Mouse (Mus musculus) common myeloid progenitor, adult 5-6 weeks (primary cell): ENCODE data around the gene Steap3. TPM values are rescaled to one million over a fixed set of nuclear protein-coding genes. Genes with fewer than 3 reads are reported as not detected.

Source experiments
- ATAC-seq: replicated peaks from 2 replicates; pipeline ENCODE4 v1.8.0; 2016; ENCODE audit warnings: low read depth, mild to moderate bottlenecking, moderate TSS enrichment, inconsistent platforms; ENCODE audit not compliant: poor library complexity, severe bottlenecking
- total RNA-seq: library from RNA; stranded (forward); fragments of 200-1000, 187-1606 nt; gene quantifications from 2 replicates; pipeline ENCODE4 v1.2.3, GENCODE M21; 2017

Steap3 gene
- total RNA-seq, 1 experiment from 2014 or later: 30.0 TPM

DNA sequence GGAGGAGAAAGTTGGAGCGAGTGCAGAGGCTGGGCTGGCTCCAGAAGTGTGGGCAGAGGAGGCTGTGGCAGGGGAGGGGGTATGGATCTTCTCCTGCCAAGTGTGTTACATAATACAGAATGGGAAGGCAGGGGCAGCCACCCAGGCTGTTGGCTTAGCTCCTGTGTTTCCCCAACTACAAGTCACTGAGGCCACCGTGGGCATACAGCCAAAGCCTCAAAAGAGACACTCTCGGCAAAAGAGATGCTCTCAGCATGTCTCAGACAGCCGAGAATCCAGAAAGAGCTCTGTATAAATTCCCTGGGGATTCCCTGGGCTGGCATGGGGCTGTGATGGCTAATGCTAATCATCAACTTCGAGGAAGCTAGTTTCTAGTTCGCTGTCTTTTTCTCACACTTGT is 64.9 kb downstream of the Steap3 start:
- ATAC-seq: no peak

DNA sequence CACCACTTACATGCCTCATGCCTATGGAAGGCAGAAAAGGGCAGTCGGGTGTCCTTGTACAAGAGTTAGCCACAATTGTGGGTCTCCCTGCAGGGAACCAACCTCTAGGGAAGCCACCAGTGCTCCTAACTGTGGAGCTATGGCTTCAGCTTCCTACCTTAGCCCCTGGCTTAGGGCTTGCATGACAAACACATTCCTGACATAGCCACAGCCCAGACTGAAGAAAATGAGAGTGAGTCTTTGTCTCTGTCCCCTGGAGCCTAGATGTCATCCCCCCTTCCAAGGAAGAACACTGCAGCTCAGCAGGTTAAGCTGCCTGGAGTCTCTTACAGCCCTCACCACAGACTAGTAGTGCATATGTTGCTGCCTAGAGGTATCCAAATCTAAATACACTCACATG is 67.7 kb downstream of the Steap3 start:
- ATAC-seq: no peak

DNA sequence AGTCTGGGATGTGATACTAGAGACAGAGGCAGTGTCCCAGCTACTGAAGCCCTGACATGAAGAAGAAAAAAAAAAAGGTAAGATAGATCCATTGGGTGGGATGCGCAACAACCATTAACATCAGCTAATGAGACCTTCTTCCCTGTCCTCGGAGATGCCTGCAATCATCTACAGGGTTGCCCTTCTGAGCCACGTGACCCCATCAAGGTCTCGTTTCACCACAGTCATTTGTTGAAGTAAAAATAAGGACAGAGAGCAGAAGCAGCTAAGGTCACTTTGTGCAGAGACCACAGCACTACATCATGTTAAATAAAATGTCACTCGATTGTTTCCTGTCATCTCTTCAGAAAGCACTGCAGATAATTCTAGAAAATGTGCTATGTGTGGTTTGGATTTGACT is 68.7 kb downstream of the Steap3 start:
- ATAC-seq: no peak

DNA sequence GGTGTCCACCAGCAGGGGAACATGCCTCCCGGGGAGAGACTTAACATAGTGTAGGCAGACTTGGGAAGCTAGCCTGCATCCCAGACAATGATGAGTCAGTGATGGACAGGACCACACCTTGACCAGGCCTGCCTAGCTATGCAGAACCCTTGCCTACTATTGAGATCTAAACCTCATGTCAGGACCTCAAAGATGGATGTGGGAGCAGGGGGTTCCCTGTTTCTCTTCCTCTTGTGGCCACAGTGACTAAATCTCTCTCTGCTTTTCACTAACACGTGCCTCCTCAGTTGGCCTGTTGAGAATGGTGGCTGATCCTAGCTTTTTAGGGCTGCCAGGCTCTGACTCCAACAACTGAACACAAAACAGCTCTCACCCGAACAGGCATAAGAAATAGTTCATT is 70.0 kb downstream of the Steap3 start:
- ATAC-seq: peak; percentile 71

DNA sequence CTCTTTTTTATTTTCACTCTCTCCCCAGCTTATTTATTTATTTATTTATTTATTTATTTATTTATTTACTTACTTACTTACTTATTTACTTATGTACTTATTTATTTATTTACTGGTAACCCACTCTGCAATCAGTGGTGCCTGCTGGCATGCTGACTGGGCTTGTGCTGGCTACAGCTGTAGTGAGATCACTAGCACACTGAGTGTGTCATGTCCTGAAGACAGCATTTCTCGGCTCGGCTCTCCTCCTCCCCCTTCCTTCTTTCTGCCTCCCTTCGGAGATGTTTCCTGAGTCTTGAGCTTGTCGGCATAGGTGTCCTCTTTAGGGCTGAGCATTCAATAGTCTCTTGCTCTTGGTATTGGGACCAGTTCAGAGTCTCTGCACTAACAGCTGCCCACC is 73.6 kb downstream of the Steap3 start:
- no peak for ATAC-seq

DNA sequence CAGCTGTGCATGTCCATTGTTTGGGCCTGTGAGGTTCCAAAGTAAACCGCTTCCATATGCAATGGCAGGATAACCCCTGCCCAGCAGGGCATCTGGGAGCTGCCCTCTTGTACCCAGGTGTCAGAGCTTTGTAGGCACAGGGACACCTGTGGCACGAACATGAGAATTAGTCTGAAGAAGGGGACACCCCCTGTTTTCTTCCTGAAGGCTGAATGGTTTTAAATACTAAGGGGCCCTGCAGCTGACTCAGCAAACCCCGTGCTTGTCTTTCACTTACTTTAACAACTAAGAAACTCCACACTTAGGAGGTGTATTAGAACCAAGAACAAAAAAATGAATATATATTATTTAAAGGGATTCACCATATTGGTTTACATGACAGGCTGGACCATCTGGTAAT is 74.4 kb downstream of the Steap3 start:
- no peak for ATAC-seq

DNA sequence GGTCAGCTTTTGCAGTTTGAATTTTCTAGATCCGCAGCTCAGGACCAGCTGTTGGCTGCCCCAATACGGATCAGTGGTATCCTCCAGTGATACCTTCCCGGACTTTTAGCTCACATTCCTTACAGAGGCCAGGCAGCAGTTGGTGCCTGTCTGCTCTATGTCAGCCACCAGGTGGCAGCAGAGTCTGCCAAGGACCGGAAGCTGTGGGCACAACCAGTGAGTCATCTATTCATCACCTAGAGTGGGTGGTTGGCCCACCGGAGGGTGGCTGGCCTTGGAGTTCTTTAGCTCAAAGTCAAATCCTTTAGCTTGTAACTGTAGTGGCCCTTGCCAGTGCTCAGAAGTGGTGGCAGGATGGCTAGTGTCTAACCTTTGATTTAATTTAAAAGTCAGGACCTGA is 75.3 kb downstream of the Steap3 start:
- peak; percentile 99 for ATAC-seq

DNA sequence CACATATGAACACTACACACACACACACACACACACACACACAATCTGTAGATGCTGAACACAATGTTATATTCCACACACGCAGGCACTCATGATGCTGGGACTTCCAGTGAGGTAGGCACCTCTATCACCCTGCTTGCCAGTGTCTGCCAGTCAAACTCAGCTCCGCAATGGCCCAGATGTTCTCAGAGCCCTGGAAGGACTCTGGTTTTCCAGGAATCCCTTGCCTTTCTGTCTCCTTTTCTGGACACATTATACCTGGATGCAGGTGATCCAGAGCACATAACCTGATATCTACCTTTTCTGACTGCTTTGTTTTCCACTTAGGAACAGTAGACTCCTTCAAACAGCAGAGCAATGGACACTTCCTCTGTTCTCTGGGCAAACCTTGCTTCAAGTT is 75.8 kb downstream of the Steap3 start:
- no peak for ATAC-seq

DNA sequence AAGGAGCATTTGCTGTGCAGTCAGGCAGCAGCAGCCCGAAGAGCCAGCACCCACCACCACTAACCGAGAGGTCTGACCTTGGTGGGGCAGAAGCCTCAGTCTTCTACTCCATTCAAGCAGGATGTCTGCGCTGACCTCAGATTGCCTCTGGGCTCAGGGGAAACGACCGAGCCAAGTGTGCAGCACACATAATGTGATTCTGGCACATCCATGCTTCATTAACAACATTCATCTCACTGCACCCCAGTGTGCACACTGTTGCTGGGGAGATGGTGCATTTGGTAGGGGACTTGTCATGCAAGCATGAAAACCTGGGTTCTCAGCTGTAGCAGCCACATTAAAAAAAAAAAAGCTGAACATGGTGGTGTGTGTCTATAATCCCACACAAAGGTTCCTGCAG is 76.6 kb downstream of the Steap3 start:
- ATAC-seq: no peak

DNA sequence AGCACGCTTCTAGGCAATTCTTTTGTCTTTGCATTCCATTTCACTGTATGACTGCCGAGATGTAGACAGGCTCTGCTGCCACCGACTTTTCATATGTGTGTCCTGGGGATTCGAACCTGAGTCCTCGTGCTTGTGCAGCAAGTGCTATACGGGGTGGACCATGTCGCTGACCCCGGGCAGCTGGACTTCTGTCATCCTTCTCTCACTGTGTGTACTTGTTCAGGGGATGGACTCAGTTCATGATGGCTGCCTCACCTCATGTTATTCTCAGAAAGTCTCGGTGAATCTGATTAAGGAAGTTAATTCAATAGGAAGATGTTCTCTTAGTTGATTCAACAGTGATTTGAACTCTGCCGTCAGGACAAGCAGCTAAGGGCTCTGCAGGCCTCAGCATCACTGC is 78.9 kb downstream of the Steap3 start:
- ATAC-seq: no peak

DNA sequence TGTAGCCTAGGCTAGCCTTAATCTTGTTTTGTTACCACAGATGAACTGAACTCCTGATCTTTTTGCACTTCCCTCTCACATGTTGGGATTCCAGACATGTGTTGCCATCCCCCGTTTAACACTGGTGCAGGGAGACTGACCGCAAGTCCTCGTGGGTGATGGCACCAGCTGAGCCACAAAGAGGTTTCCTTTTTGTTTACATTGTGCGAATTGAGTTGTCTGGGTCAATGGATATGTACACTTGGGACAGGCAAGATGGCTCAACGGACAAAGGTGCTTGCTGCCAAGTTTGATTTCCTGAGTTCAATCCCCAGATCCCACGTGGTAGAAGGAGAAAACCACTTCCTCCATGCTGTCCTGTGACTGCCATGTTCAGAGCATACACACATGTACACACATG is 80.2 kb downstream of the Steap3 start:
- ATAC-seq: no peak

DNA sequence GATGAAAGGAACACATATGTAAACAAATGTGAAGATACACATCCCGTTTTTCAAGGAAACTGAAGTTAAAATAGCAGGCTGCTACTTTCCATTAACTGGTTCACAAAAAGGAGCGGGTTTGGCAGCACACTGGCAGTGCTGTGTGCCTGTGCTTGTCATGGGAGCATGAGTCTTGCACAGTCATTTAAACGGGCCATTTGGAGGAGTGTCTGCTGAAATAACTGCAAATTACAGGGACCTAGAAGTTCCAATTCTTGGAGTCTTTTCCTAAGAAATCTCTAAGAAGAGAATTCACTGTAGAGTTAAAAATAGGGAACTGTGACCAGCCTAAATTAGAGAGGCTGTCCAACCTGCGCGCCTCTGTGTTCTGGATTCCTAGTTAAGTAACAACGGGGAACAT is 81.6 kb downstream of the Steap3 start:
- no peak for ATAC-seq

DNA sequence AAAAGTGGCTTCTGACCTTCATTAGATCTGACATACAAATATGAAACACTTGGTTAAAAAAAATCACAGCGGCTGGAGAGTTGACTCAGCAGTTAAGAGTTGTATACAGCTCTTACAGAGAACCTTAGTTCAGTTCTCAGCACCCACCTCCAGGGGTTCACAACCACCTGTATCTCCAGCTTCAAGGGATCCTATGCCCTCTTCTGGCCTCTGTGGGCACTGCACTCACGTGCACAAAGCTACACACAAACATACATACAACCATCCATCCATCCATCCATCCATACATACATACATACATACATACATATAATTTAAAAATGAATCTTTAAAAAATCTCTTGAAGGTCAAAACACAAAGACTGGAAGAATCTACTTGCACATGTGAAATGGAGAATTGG is 82.2 kb downstream of the Steap3 start:
- no peak for ATAC-seq

DNA sequence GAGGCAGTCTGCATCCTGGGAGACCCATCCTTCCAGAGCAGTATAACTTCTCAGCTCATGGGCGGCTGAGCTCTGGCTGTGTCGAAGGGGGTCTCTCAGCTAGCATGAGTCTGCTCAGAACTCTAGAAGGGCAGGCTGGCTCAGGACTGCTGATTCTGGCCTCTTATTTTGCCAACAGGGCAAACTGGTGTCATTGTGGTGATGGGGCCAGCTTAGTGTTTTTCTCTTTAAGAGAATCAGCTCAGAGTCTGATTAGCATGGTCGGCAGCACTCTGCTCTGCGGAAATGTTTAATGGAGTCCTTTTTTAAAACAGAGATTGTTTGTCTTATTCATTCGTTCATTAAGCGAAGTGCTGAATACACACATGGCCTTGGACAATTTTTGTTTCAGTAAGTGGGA is 83.3 kb downstream of the Steap3 start:
- ATAC-seq: no peak

DNA sequence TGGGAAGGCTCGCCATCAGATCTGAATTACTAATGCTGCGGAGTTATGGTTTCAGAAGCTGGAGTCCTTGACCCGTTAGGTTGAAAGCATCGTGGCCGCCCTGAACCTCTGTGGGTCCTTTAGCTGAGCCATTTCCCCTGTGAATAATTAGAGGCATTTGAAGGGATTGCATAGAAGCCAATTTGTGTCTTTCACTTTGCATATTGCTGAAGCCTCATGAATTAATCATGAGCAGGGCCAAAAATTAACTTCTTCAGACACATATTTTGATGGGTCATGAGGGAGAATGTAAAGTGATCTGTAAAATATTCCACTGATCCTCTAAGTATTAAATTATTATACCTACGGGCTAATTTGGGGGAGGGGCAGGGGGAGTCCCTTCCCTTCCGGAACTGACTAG is 85.4 kb downstream of the Steap3 start:
- no peak for ATAC-seq

DNA sequence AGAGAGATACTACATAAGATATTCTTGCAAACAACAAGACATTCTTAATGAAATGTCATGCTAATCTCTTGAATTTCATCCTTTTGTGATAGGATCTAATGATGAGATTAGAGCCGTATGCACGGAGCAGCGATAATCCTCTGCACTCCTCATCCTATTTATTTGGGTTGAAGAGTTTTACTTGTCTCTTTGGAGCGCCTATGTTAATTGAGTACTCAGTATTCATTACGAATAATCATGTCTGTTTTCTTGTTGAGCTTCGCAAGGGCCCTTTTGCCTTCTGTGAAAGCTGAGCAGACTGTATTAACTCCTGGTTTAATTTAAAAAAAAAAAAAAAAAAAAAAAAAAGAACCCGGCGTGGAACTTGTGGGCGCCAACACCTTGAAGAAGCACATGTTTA is 85.8 kb downstream of the Steap3 start:
- no peak for ATAC-seq

DNA sequence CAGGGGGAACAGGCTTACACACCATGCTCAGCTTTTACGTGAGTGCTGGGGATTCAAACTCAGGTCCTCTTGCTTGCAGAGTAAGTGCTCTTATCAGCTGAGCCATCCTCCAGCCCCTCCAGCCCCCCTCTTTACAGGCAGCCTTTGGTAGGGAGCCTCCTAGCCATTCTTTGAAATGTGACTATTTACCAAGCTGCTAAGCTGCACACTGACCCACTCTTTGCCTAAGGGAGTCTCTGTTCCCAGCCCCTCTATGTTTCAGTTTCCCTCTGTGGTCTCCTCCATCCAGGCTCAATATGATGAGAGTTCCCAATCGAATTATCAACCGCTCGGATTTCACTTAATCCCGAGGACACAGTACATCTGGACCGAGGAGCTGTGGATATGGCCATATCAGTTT is 86.3 kb downstream of the Steap3 start:
- no peak for ATAC-seq

DNA sequence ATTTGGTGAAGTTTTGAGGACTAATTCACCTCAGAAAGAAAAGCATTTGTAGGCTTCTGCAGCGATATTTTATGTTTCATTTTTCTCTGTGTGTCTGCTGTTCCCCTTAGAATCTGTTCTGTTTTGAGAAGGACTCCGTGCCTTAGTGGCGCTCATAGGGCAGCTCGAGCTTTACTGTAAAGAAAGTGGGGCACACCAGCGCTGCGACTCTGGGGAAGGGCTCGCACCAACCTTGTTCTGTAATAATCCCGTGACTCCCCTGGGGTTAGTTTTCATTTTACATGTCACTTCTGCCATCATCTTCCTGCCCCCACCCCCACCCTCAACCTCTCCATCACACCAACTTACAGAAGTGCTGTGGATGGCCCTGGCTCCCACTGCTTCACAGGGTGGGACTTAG is 95.4 kb downstream of the Steap3 start:
- no peak for ATAC-seq

DNA sequence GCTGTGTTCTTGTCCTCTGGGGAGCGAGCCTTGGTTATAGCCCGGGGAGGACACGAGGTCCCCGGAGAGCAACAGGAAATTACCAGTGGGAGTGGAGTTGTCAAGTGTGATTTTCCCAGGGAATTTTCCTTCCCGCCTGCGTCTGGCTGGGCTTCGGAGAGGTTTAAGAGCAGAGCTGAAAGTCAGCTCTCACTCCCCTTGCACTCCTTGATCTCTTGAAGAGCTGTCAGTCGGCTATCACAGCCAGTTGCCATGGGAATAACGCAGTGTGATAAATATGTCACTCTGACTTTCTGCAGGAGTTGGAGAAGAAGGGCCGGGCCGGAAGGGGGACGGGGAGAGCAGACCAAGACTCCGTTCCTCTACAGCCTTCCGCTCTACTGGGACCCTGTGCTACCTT is 96.2 kb downstream of the Steap3 start:
- no peak for ATAC-seq

DNA sequence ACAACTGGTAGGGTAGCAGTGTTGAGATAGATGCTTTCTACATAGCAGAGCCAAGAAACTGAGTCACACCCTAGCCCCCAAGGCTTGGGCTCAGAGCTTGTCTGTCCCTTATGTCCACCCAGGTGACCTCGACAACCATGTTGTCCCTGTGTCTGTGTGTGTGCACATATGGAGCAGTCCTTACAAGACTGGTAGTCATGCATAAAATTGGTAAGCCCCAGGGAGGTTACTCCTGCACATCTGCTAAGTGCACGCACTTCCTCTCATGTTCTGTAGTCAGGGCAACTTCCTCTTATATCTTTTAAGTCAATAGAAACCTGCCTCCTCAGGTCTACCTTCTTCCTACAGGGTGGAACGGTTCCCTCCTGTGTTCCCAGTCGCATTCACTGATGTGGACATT is 97.5 kb downstream of the Steap3 start:
- no peak for ATAC-seq

DNA sequence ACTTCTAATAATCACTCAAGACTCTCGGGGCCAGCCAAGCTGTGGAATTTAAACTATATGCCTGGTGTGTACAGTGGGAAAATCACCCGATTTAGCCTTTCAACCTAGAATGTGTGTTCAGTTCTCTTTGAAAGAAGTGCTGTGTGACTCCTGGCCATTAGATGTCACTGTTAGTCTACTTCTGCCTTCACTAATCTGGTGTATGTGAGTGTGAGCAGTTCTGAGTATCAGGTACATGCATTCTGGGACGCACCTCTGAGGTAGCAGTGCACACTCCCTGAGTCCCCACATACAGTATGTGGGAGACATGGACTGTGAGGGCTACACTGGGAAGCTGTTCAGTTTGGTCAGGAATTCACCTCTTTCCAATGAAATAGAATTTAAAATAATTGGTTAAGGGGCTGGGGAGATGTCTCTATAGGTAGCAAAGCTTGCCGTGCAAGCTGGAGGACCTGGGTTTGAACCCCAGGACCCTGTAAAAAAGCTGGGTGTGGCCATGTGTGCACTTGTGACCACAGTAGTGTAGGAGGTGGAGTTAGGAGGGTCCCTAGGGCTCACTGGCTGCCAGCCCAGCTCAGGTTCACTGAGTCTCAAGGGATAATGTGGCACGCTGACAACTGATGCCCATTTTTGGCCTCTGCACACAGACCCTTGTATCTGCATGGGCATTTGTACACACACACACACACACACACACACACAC is 100.5 kb downstream of the Steap3 start:
- peak; percentile 77 for ATAC-seq

DNA sequence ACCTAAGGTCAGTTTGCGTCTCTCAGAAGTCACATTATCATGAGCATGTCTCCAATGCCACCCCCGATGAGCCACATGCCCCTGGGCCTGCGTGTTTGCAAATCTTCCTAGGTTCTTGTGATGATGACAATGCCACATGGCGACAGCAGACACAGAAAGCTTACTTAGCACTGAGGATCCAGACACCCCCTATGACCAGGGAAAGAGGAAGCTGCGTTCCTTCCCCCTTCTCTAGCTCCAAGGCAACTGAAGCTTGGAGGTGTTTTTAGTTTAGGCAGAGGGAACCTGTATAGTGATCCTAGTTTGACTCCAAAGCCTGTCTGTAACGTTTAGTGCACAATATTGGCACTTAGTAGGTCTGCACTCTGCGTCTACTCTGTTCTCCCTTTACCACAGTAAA is 102.2 kb downstream of the Steap3 start:
- 0 out of 2 replicates have a peak, but pooled peaks have one; percentile 25 for ATAC-seq

DNA sequence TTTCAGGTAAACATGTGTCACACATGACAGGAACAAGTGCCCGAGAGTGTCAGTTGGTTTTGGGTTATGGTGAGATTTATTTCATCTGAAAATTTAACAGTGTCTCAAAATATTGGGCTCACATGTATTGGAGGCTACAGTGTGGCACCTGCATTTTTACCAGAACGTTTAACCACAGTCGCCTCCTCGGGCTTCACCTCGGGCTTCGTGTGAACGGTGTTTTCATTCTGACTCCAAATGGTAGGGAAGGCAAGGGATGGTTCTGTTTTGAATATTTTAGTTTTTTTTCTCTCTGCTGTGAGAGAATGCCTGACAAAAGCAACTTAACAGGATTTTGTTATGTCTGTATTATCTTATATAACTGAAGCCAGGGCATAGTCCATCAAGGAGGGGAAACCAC is 103.8 kb downstream of the Steap3 start:
- ATAC-seq: no peak
